Mouse (Mus musculus) ES-E14 (cell line): ENCODE data around the gene 1700016D06Rik. TPM values are rescaled to one million over a fixed set of nuclear protein-coding genes. Genes with fewer than 3 reads are reported as not detected.
A peak's percentile ranks its signal among the peaks of the same experiment; 100 is the strongest.

ENCODE experiments used
- DNase-seq: peaks from one replicate; pipeline ENCODE4 v3.0.0-alpha.2; 2013; ENCODE audit warnings: low read depth, low spot score
- H3K27ac ChIP-seq: 2 replicates; pipeline ENCODE4 v1.5.1; 2012; ENCODE audit warnings: low read depth, mild to moderate bottlenecking, low read length, moderate library complexity, mixed read lengths; ENCODE audit not compliant: poor library complexity, insufficient read depth, severe bottlenecking
- H3K36me3 ChIP-seq: 2 replicates; pipeline ENCODE4 v1.6.1; 2012; ENCODE audit warnings: mild to moderate bottlenecking, low read length, moderate library complexity, mixed read lengths; ENCODE audit not compliant: control insufficient read depth, poor library complexity, insufficient read depth, severe bottlenecking
- H3K4me1 ChIP-seq, 2 experiments: fragments of 150-350 bp in 1 of 2; sonication (generic) in 1 of 2; 2 replicates each; pipeline ENCODE4 v1.6.1; 2012; ENCODE audit warnings: low read length in 2 of 2, mild to moderate bottlenecking in 1 of 2, mixed read lengths in 1 of 2; ENCODE audit not compliant: control insufficient read depth in 2 of 2, insufficient read depth in 2 of 2, poor library complexity in 1 of 2
- H3K4me3 ChIP-seq, 2 experiments: fragments of 150-350 bp in 1 of 2; sonication (generic) in 1 of 2; 2 replicates each; pipeline ENCODE4 v1.5.1; 2012; ENCODE audit warnings: low read length in 2 of 2, low read depth in 1 of 2, mild to moderate bottlenecking in 1 of 2, mixed read lengths in 1 of 2; ENCODE audit not compliant: insufficient read depth in 1 of 2, poor library complexity in 1 of 2, severe bottlenecking in 1 of 2
- H3K9ac ChIP-seq: 2 replicates; pipeline ENCODE4 v1.6.1; 2012; ENCODE audit warnings: low read depth, mild to moderate bottlenecking, low read length, mixed read lengths; ENCODE audit not compliant: poor library complexity, insufficient read depth, severe bottlenecking
- H3K9me3 ChIP-seq: fragments of 150-350 bp; sonication (generic); 2 replicates; pipeline ENCODE4 v1.6.1; 2012; ENCODE audit warnings: low read depth, mild to moderate bottlenecking, low read length; ENCODE audit not compliant: control insufficient read depth, insufficient read depth
- CHD2 ChIP-seq: IDR thresholded peaks from 2 replicates; pipeline ENCODE4 v1.6.1; 2014; ENCODE audit warnings: mild to moderate bottlenecking, low read depth, low read length, inconsistent platforms
- HCFC1 ChIP-seq: IDR thresholded peaks from 2 replicates; pipeline ENCODE4 v1.6.1; 2012; ENCODE audit warnings: low read length, inconsistent platforms, borderline replicate concordance; ENCODE audit not compliant: insufficient read depth
- MAFK ChIP-seq: IDR thresholded peaks from 2 replicates; pipeline ENCODE4 v1.6.1; 2014; ENCODE audit warnings: mild to moderate bottlenecking, low read depth, low read length, inconsistent platforms; ENCODE audit not compliant: insufficient read depth
- ZC3H11A ChIP-seq: IDR thresholded peaks from 2 replicates; pipeline ENCODE4 v1.6.1; 2012; ENCODE audit warnings: low read depth, mild to moderate bottlenecking, inconsistent platforms, low read length, borderline replicate concordance
- ZNF384 ChIP-seq: IDR thresholded peaks from 2 replicates; pipeline ENCODE4 v1.6.1; 2012; ENCODE audit warnings: low read depth, low read length, inconsistent platforms
- in situ Hi-C, 2 experiments: fragments of 600-800 bp; cut with MboI; formaldehyde crosslinking; loops; one replicate each; pipeline ENCODE4 v1.15.1; 2025; ENCODE audit warnings: low sequenced_read_pairs in 2 of 2, inconsistent platforms in 1 of 2; ENCODE audit not compliant: unreplicated experiment in 2 of 2
- total RNA-seq: library from RNA; depleted of rRNA; stranded (reverse); fragments of 300-350 nt; gene quantifications from 2 replicates; pipeline ENCODE4 v1.2.3, GENCODE M21; 2012

Gene 1700016D06Rik
- total RNA-seq, 1 experiment, result 2.1 TPM

DNA sequence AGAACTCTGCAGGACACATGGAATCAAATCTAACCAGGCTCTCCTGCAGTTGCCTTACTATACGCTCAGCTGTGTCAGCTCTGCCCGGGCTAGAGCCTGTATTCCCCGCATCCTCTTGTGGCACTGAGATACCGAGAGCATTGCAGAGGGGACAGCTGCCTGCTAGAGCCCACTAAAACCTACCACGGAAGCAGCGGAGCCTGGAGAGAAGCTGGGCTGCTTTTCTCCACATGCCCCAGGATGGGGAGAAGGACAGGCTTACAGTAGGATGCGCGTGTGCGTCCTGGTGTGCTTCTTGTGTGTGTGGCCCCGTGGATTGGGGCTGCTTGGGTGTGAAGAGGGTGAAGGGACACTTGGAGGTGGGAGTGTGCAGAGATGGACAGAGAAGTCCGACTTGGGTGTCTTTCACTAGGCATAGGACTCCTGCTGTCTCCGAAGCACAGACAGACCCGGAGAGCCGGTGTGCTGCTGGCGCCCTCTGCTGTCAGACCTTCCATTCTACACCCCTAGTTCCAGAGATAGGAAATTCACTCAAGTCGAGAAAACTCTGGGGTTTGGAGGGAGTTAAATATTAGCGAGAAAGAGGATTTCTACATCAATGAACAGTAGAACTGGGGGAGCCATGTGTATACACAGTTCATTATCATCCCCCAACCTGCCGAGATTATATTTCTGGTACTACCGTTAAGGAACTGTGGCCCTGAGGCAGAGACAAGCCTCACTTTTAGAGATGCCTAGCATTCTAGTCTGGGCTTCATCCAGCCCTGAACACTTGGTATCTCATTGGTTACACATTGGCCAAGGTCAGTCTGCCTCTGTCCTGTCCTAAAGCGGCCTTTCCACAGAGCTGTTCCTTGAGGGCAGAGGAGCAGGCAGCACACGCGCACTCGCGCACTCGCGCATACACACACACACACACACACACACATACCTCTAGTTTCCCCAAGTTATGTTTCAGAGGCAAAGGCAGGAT, 517 bp downstream of the 1700016D06Rik start:
- Histone ChIP-seq H3K27ac (peak overlapping the region; percentile 57), H3K9me3 (no peaks in the 10 kb centered on the region)
- in situ Hi-C loops, result loop anchor here in 1 of 2 experiments (10.0 kb wide), 2 partner anchors 146 to 266 kb away; partner anchors contain the start of genes Cars2 and Ing1

DNA sequence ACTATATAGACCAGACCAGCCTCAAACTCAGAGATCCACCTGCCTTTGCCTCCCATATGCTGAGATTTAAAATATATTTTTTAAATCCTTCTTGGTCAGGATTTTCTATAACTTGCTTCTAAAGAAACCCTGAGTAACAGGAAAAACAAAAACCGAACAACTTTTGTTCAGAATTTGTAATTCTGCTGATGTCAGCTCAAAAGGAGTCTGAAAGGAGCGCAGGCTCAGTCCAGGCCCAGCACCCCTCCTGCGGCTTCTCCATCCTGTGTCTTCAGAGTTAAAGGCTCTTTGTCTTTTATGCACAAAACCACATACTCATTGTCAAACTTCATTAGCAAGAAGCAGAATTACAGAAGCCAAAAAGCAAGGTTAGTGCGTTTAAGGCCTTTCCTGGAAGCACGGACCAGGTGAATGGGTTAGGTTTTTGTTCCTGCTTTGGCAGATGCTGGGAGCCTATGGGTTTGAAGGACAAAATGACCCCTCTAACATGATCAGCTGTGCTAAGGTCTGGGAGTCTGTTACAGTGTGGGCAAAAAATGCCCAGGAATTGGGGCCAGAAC, 1.3 kb downstream of the 1700016D06Rik start:
- H3K4me1 ChIP-seq, result peaks cover 0 to 9% of the 10 kb centered on the region in 2 experiments; a peak in 3 of 4 replicates
- no peak for TF ChIP-seq HCFC1
- TF ChIP-seq ZC3H11A, result no peak
- TF ChIP-seq CHD2, result no peak
- TF ChIP-seq MAFK, result peak; percentile 97
- no peak for TF ChIP-seq ZNF384
- H3K4me3 ChIP-seq, result 0 out of 4 replicates have a peak overlapping the region, but pooled peaks of 1 of the 2 experiments have one; percentile 46
- no peak for DNase-seq
- no peaks in the 10 kb centered on the region for H3K9me3 ChIP-seq
- in situ Hi-C loops, result loop anchor here in 1 of 2 experiments (10.0 kb wide), 2 partner anchors 145 to 265 kb away; partner anchors contain the start of genes Cars2 and Ing1
- peak overlapping the region; percentile 57 for H3K27ac ChIP-seq
- no peaks in the 10 kb centered on the region for H3K36me3 ChIP-seq
- no peak overlapping the region for H3K9ac ChIP-seq

More for the DNA sequence above, 517 bp downstream of the 1700016D06Rik start:
- DNase-seq, result peak; percentile 65
- H3K9ac ChIP-seq, result peak overlapping the region; percentile 54; the same call in 1 of the 2 replicates
- peak overlapping the region; percentile 33 to 46 for H3K4me3 ChIP-seq
- no peaks in the 10 kb centered on the region for H3K36me3 ChIP-seq
- H3K4me1 ChIP-seq, result peaks cover 0 to 11% of the 10 kb centered on the region in 2 experiments; a peak in 3 of 4 replicates
- TF ChIP-seq CHD2 (no peak), MAFK (no peak), ZC3H11A (peak; percentile 93; the same call in 1 of the 2 replicates), HCFC1 (no peak), ZNF384 (no peak)

DNA sequence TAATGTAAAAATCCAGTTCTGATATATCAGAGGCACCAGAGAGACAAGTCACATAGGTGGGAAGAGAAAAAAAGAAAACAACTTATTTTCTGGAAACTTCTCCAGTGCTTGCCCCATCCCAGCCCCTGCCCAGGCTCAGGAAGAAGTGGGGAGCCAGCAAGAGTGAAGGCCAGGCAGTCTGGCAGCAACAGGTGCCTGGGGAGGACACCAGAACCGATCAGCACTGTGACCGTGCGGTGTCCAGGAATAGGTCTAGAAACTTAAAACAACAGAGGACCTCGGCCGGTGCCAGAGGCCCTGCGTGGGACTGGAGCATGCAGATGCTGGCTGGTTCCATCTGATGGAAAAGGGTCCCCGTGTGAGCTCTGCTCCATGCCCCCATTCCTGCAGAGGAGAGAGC, 3.4 kb downstream of the 1700016D06Rik start:
- in situ Hi-C loops, result no loop called here

DNA sequence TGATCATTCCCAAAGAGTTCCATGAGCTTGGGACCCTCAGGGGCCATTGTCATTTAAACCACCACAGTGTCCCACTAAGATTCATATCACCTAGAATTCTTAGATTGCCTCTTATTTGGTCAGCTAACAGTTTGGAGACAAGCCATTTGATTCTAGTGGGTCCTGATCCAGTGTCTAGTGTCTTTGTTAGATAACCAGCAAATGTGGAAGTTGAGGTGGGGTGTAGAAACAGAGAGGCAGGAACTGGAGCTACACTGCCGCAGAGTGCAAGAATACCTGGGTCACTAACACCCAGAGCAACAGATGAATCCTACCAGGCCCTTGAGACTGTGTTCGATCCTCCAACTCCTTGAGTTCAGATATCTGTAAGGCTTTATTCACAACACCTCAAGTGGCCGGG, 4.7 kb downstream of the 1700016D06Rik start:
- Histone ChIP-seq H3K27ac (no peak overlapping the region), H3K9me3 (no peaks in the 10 kb centered on the region), H3K4me3 (no peak overlapping the region), H3K9ac (no peak overlapping the region), H3K36me3 (no peaks in the 10 kb centered on the region), H3K4me1 (peaks cover 0 to 4% of the 10 kb centered on the region in 2 experiments; a peak in 1 of 4 replicates)
- in situ Hi-C loops, result no loop called here
- no peak for DNase-seq
- TF ChIP-seq ZC3H11A (no peak), HCFC1 (no peak), ZNF384 (no peak)

More for the DNA sequence above, 3.4 kb downstream of the 1700016D06Rik start:
- DNase-seq, result no peak
- Histone ChIP-seq H3K9ac (no peak overlapping the region), H3K4me3 (no peak overlapping the region), H3K36me3 (no peaks in the 10 kb centered on the region), H3K27ac (no peak overlapping the region), H3K4me1 (peaks cover 0 to 8% of the 10 kb centered on the region in 2 experiments; a peak in 1 of 4 replicates), H3K9me3 (no peaks in the 10 kb centered on the region)
- TF ChIP-seq ZNF384 (no peak), CHD2 (no peak), ZC3H11A (no peak), MAFK (no peak), HCFC1 (no peak)
